Mouse (Mus musculus): ENCODE results near the gene Ptx4. TPM values are rescaled to one million over a fixed set of nuclear protein-coding genes. Genes with fewer than 3 reads are reported as not detected.

Gene Ptx4
- polyA plus RNA-seq, 1 experiment: 0.12 TPM

- Histone ChIP-seq H3K36me3 (replicated peaks; ENCODE audit: low read length) (peaks cover 33% of the 10 kb centered on the region), H3K4me3 (replicated peaks) (peak overlapping the region; percentile 38), H3K27me3 (replicated peaks) (no peaks in the 10 kb centered on the region), H3K9me3 (no peaks in the 10 kb centered on the region), H3K4me1 (peaks cover 48% of the 10 kb centered on the region)
- TF ChIP-seq GATA1 (IDR thresholded peaks at IDR 0.05; ENCODE audit: borderline replicate concordance, low read length) (no peak), FLI1 (IDR thresholded peaks at IDR 0.05; ENCODE audit: low read length) (no peak)
These were observed 15.1 kb downstream of the Ptx4 start for GRCm38 (mm10) chr17:25135622-25136021.

DNA sequence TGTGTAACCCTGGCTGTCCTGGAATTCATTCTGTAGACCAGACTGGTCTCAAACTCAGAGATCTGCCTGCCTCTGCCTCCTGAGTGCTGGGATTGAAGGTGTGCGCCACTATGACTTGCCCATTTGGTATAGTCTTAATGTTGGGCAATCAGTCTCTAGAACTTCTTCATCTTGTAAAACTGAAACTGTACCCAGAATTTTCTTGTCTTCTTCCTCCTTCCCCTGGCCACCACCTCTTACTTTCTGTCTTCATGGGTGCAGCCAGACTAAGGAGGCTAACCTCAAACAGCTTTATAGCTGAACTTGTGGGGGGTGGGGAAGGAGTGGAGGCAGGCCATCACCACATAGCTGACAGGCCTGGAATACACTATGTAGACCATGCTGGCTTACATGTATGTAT, 18.2 kb downstream of the Ptx4 start:
- TF ChIP-seq GATA1 (IDR thresholded peaks at IDR 0.05; ENCODE audit: borderline replicate concordance, low read length) (no peak), FLI1 (IDR thresholded peaks at IDR 0.05; ENCODE audit: low read length) (no peak)
- Histone ChIP-seq H3K36me3 (replicated peaks; ENCODE audit: low read length) (peaks cover 54% of the 10 kb centered on the region), H3K27me3 (replicated peaks) (no peaks in the 10 kb centered on the region), H3K4me3 (replicated peaks) (no peak overlapping the region), H3K4me1 (peaks cover 64% of the 10 kb centered on the region), H3K9me3 (no peaks in the 10 kb centered on the region)

DNA sequence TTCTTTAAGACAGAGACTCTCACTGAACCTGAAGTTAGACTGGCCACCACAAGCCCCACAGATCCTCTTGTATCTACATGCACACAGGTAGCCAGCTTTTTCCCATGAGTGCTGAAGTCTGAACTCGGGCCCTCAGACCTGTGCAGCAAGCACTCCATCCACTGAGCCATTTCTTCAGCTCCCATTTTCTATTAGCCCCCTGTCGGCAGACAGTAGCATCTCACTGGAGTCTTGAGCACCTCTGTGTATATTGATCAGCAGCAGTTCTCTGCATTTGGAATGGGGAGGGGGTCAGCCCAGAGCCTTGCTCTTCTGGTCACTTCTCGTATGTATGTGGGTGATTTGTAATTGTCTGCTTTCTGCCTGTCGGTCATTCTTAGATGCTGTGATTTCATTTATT, 19.4 kb downstream of the Ptx4 start:
- peaks cover 60% of the 10 kb centered on the region for H3K4me1 ChIP-seq
- no peaks in the 10 kb centered on the region for H3K9me3 ChIP-seq
- no peak for TF ChIP-seq FLI1 (IDR thresholded peaks at IDR 0.05; ENCODE audit: low read length)
- no peak for TF ChIP-seq GATA1 (IDR thresholded peaks at IDR 0.05; ENCODE audit: borderline replicate concordance, low read length)
- H3K27me3 ChIP-seq (replicated peaks): no peaks in the 10 kb centered on the region
- peaks cover 65% of the 10 kb centered on the region for H3K36me3 ChIP-seq (replicated peaks; ENCODE audit: low read length)
- H3K4me3 ChIP-seq (replicated peaks): no peak overlapping the region

DNA sequence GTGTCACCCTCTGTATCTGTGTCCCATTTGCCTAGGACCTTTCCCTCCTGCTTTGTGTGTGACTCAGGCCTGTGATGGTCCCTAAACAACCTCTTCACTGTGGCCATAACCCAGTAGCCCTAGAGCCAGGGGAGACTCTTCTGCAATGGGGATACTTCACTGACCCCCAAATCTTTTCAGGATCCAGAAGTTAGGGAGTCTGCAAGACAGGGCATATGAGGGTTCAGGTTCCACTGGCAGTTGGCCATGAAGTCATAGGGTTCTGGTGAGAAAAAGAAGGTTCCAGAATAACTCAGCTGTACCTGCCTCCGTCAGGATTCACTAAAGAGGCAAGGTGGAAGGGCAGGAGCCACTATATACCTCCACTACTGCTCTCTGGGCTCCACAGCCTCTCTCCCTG, 41.6 kb downstream of the Ptx4 start, which contains the start of gene Ccdc154:
Gene Ccdc154 (plus strand): TSS at position 301 of the 400 bp plus-strand sequence.
- H3K27me3 ChIP-seq (replicated peaks): peaks cover 26% of the 10 kb centered on the region
- no peaks in the 10 kb centered on the region for H3K9me3 ChIP-seq
- H3K4me1 ChIP-seq: no peaks in the 10 kb centered on the region
- peaks cover 56% of the 10 kb centered on the region for H3K36me3 ChIP-seq (replicated peaks; ENCODE audit: low read length)
- TF ChIP-seq GATA1 (IDR thresholded peaks at IDR 0.05; ENCODE audit: borderline replicate concordance, low read length): no peak
- peak within 1 kb of the TSS; percentile 57 for H3K4me3 ChIP-seq (replicated peaks)

DNA sequence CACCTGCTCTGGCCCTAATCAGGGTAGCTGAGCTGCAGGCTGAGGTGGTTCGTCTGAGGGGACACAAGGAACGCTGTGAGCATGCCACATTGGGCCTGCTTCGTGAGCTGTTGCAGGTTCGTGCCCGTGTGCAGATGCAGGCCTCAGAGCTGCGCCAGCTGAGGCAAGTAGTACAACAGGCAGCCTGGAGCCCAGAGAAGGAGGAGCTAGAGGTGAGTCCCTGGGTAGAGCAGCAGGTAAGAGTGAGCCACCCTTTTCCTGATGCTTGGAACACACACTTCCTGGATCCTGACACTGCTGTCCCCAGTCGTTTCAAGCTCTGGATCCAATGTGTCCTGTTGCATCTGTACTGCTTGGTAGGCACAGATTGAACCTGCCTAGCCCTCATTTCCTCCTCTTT, 42.8 kb downstream of the Ptx4 start:
- H3K4me1 ChIP-seq: no peaks in the 10 kb centered on the region; the same call in 1 of the 2 replicates
- no peaks in the 10 kb centered on the region for H3K9me3 ChIP-seq
- peak overlapping the region; percentile 57 for H3K4me3 ChIP-seq (replicated peaks)
- TF ChIP-seq FLI1 (IDR thresholded peaks at IDR 0.05; ENCODE audit: low read length) (no peak), GATA1 (IDR thresholded peaks at IDR 0.05; ENCODE audit: borderline replicate concordance, low read length) (no peak)
- peaks cover 46% of the 10 kb centered on the region for H3K36me3 ChIP-seq (replicated peaks; ENCODE audit: low read length)
- H3K27me3 ChIP-seq (replicated peaks): peaks cover 38% of the 10 kb centered on the region

GRCm38 (mm10) chr17:25164770-25165169, 44.2 kb downstream of the Ptx4 start:
- H3K36me3 ChIP-seq (replicated peaks; ENCODE audit: low read length): peaks cover 36% of the 10 kb centered on the region
- H3K27me3 ChIP-seq (replicated peaks): peaks cover 49% of the 10 kb centered on the region
- no peaks in the 10 kb centered on the region for H3K9me3 ChIP-seq
- TF ChIP-seq GATA1 (IDR thresholded peaks at IDR 0.05; ENCODE audit: borderline replicate concordance, low read length): no peak
- no peak for TF ChIP-seq FLI1 (IDR thresholded peaks at IDR 0.05; ENCODE audit: low read length)
- no peaks in the 10 kb centered on the region; the same call in 1 of the 2 replicates for H3K4me1 ChIP-seq
- no peak overlapping the region for H3K4me3 ChIP-seq (replicated peaks)

DNA sequence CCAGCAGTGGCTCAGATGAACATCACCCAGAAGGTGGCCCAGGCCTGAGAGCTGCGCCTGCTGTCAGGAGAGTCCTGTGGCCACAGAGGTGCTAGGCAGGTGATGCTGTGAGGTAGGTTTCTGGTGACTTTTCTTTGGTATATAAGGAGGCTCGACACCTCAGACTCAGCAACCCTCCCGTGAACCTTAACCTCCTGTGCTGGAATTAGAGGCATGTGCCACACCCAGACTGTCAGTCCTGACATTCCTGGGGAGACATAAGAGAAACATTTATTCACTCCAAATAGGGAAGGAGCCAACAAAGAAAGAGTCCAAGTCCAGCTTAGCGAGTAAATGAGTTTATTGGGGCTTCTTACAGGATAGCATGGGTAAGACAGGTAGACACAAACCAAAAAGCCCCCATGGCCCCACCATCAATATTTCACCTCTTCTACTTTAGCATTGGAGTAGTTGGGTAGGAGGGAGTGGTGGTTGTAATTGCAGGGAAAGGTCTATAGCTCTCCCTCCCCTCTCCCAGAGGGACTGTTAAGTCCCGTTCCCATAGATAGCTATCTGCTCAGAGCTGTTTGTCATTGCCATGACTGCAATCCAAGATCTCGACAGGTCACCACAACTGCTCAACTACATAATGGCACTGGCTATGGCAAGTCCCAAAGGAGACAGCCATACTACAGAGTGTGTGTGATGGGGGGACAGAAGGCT, 45.6 kb downstream of the Ptx4 start:
- TF ChIP-seq GATA1 (IDR thresholded peaks at IDR 0.05; ENCODE audit: borderline replicate concordance, low read length): no peak
- no peak for TF ChIP-seq FLI1 (IDR thresholded peaks at IDR 0.05; ENCODE audit: low read length)
- Histone ChIP-seq H3K4me3 (replicated peaks) (no peak overlapping the region), H3K9me3 (no peaks in the 10 kb centered on the region), H3K27me3 (replicated peaks) (peaks cover 57% of the 10 kb centered on the region), H3K4me1 (no peaks in the 10 kb centered on the region; the same call in 1 of the 2 replicates), H3K36me3 (replicated peaks; ENCODE audit: low read length) (peaks cover 23% of the 10 kb centered on the region)

DNA sequence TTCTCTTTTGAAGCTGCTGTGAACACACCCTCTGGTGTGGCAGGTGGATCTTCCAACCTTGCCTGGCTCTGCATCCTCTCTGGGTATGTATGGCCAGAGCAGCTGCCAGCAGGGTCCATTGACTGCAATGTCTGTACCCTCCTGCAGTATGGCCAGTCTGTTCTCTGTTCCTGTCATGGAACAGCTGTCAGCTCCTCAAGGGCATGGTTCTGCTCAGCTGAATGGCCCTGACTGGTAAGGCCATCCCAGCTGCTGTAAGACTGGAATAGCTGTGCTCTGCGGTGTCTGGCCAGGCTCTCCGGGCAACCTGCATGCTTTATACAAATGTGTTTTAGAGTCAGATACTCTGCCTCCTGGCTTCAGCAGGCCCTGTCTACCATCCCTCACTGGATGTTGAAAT, 49.1 kb downstream of the Ptx4 start:
- no peaks in the 10 kb centered on the region for H3K36me3 ChIP-seq (replicated peaks; ENCODE audit: low read length)
- TF ChIP-seq GATA1 (IDR thresholded peaks at IDR 0.05; ENCODE audit: borderline replicate concordance, low read length) (no peak), FLI1 (IDR thresholded peaks at IDR 0.05; ENCODE audit: low read length) (no peak)
- peaks cover 79% of the 10 kb centered on the region for H3K27me3 ChIP-seq (replicated peaks)
- H3K4me3 ChIP-seq (replicated peaks): no peak overlapping the region
- H3K9me3 ChIP-seq: no peaks in the 10 kb centered on the region
- H3K4me1 ChIP-seq: peaks cover 4% of the 10 kb centered on the region; the same call in 1 of the 2 replicates

DNA sequence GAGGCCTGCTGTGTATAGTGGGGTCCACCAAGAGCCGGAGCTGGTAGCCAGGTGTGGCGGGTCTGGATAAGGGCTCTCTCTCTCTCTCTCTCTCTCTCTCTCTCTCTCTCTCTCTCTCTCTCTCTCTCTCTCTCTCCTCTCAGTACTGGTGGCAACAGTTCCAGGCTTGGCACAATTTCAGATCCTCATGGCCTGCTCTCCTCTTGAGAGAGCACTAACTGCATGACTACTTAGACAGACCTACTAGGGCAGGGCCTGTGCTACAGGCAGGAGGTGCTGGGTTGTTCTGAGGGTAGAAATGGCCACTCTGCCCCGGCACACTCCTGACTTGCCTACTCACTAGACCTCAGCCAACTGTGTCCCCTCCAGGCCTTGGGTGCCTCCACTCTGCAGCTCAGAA, 52.0 kb downstream of the Ptx4 start:
- Histone ChIP-seq H3K27me3 (replicated peaks) (peaks cover 82% of the 10 kb centered on the region), H3K4me3 (replicated peaks) (no peak overlapping the region), H3K36me3 (replicated peaks; ENCODE audit: low read length) (no peaks in the 10 kb centered on the region), H3K9me3 (no peaks in the 10 kb centered on the region), H3K4me1 (peaks cover 4% of the 10 kb centered on the region; the same call in 1 of the 2 replicates)
- no peak for TF ChIP-seq GATA1 (IDR thresholded peaks at IDR 0.05; ENCODE audit: borderline replicate concordance, low read length)
- no peak for TF ChIP-seq FLI1 (IDR thresholded peaks at IDR 0.05; ENCODE audit: low read length)

Other genes starting within 250 kb of the Ptx4 start
- 58.9 and 67.0 TPM in 2 replicates for gene Nubp2, start 234.4 kb upstream of the Ptx4 start, polyA plus RNA-seq (2012; ENCODE audit: insufficient read depth, low replicate concordance)
- gene Spsb3, start 234.1 kb upstream of the Ptx4 start, polyA plus RNA-seq (2012; ENCODE audit: insufficient read depth, low replicate concordance): 18.7 and 57.4 TPM in 2 replicates
- gene Eme2, start 225.7 kb upstream of the Ptx4 start, polyA plus RNA-seq (2012; ENCODE audit: insufficient read depth, low replicate concordance): 5.8 and 10.0 TPM in 2 replicates
- 75.3 and 168 TPM in 2 replicates for gene Mrps34, start 225.6 kb upstream of the Ptx4 start, polyA plus RNA-seq (2012; ENCODE audit: insufficient read depth, low replicate concordance)
- gene Nme3, start 224.3 kb upstream of the Ptx4 start, polyA plus RNA-seq (2012; ENCODE audit: insufficient read depth, low replicate concordance): 18.4 TPM in 1 of 2 replicates, not detected in the other
- 20.5 and 36.6 TPM in 2 replicates for gene Mapk8ip3, start 183.8 kb upstream of the Ptx4 start, polyA plus RNA-seq (2012; ENCODE audit: insufficient read depth, low replicate concordance)
- 3.5 and 8.6 TPM in 2 replicates for gene Jpt2, start 160.1 kb upstream of the Ptx4 start, polyA plus RNA-seq (2012; ENCODE audit: insufficient read depth, low replicate concordance)
- gene Cramp1l, start 105.0 kb upstream of the Ptx4 start, polyA plus RNA-seq (2012; ENCODE audit: insufficient read depth, low replicate concordance): 4.5 and 5.5 TPM in 2 replicates
- 6.9 and 7.4 TPM in 2 replicates for gene Ift140, start 104.7 kb upstream of the Ptx4 start, polyA plus RNA-seq (2012; ENCODE audit: insufficient read depth, low replicate concordance)
- not detected in 2 replicates for gene Tmem204, start 37.2 kb upstream of the Ptx4 start, polyA plus RNA-seq (2012; ENCODE audit: insufficient read depth, low replicate concordance)
- gene Telo2, start 4.8 kb upstream of the Ptx4 start, polyA plus RNA-seq (2012; ENCODE audit: insufficient read depth, low replicate concordance): 9.1 and 27.2 TPM in 2 replicates
- gene Clcn7, start 12.6 kb downstream of the Ptx4 start, polyA plus RNA-seq (2012; ENCODE audit: insufficient read depth, low replicate concordance): 17.8 and 22.0 TPM in 2 replicates
- not detected in 2 replicates for gene Ccdc154, start 41.7 kb downstream of the Ptx4 start, polyA plus RNA-seq (2012; ENCODE audit: insufficient read depth, low replicate concordance)
- not detected in 2 replicates for gene Gm38655, start 54.7 kb downstream of the Ptx4 start, polyA plus RNA-seq (2012; ENCODE audit: insufficient read depth, low replicate concordance)
- gene BC003965, start 63.8 kb downstream of the Ptx4 start, polyA plus RNA-seq (2012; ENCODE audit: insufficient read depth, low replicate concordance): 31.5 and 33.2 TPM in 2 replicates
- 20.2 and 51.9 TPM in 2 replicates for gene Unkl, start 67.6 kb downstream of the Ptx4 start, polyA plus RNA-seq (2012; ENCODE audit: insufficient read depth, low replicate concordance)
- 27.2 and 30.1 TPM in 2 replicates for gene Gnptg, start 119.4 kb downstream of the Ptx4 start, polyA plus RNA-seq (2012; ENCODE audit: insufficient read depth, low replicate concordance)
- gene Tsr3, start 119.4 kb downstream of the Ptx4 start, polyA plus RNA-seq (2012; ENCODE audit: insufficient read depth, low replicate concordance): 12.5 and 25.4 TPM in 2 replicates
- gene Baiap3, start 135.6 kb downstream of the Ptx4 start, polyA plus RNA-seq (2012; ENCODE audit: insufficient read depth, low replicate concordance): 1.7 and 2.7 TPM in 2 replicates
- gene Ube2i, start 153.9 kb downstream of the Ptx4 start, polyA plus RNA-seq (2012; ENCODE audit: insufficient read depth, low replicate concordance): 72.7 and 190 TPM in 2 replicates
- 1.5 and 34.1 TPM in 2 replicates for gene Prss34, start 177.6 kb downstream of the Ptx4 start, polyA plus RNA-seq (2012; ENCODE audit: insufficient read depth, low replicate concordance)
- gene Prss28, start 187.9 kb downstream of the Ptx4 start, polyA plus RNA-seq (2012; ENCODE audit: insufficient read depth, low replicate concordance): 0.68 TPM in 1 of 2 replicates, not detected in the other
- not detected in 2 replicates for gene Prss29, start 197.9 kb downstream of the Ptx4 start, polyA plus RNA-seq (2012; ENCODE audit: insufficient read depth, low replicate concordance)
- gene Tpsab1, start 224.8 kb downstream of the Ptx4 start, polyA plus RNA-seq (2012; ENCODE audit: insufficient read depth, low replicate concordance): 0.23 TPM in 1 of 2 replicates, not detected in the other
- gene Tpsb2, start 245.5 kb downstream of the Ptx4 start, polyA plus RNA-seq (2012; ENCODE audit: insufficient read depth, low replicate concordance): 0.26 TPM in 1 of 2 replicates, not detected in the other
- not detected in 2 replicates for gene Tpsg1, start 248.5 kb downstream of the Ptx4 start, polyA plus RNA-seq (2012; ENCODE audit: insufficient read depth, low replicate concordance)

Measured in megakaryocyte, embryonic 14.5 days (primary cell).